Mouse (Mus musculus) heart, embryonic 12.5 days (tissue): ENCODE measurements at regions not wholly inside any gene's neighbourhood (a gene's known extent, or its start where the extent isn't known, plus 50 kb on each side); places are given as distances from the start of the nearest gene placed in this dataset.

Source experiments
- ATAC-seq: fragments of 200-750 bp; cut with Nextera tagmentation; 2 replicates; pipeline ENCODE4 v1.8.0; 2017; ENCODE audit warnings: moderate TSS enrichment, moderate library complexity; ENCODE audit not compliant: insufficient number of reproducible peaks, low FRiP score
- H3K27ac ChIP-seq: fragments of 300-500 bp; sonication (generic); 2 replicates; pipeline ENCODE4 v1.5.1; 2016; ENCODE audit warnings: mild to moderate bottlenecking, moderate library complexity; ENCODE audit not compliant: poor library complexity, severe bottlenecking
- H3K27me3 ChIP-seq: fragments of 300-500 bp; sonication (generic); replicated peaks from 2 replicates; pipeline ENCODE4 v1.6.1; 2016; ENCODE audit warnings: mild to moderate bottlenecking, moderate library complexity
- H3K36me3 ChIP-seq: fragments of 300-500 bp; sonication (generic); 2 replicates; pipeline ENCODE4 v1.6.1; 2016; ENCODE audit warnings: mild to moderate bottlenecking, moderate library complexity
- H3K4me1 ChIP-seq: fragments of 300-500 bp; sonication (generic); replicated peaks from 2 replicates; pipeline ENCODE4 v1.6.1; 2016; ENCODE audit warnings: mild to moderate bottlenecking
- H3K4me2 ChIP-seq: fragments of 300-500 bp; sonication (generic); 2 replicates; pipeline ENCODE4 v1.6.1; 2016; ENCODE audit warnings: mild to moderate bottlenecking, moderate library complexity
- H3K4me3 ChIP-seq: fragments of 300-500 bp; sonication (generic); 2 replicates; pipeline ENCODE4 v1.5.1; 2016; ENCODE audit warnings: mild to moderate bottlenecking
- H3K9ac ChIP-seq: fragments of 300-500 bp; sonication (generic); 2 replicates; pipeline ENCODE4 v1.6.1; 2016; ENCODE audit warnings: mild to moderate bottlenecking, moderate library complexity
- H3K9me3 ChIP-seq: fragments of 300-500 bp; sonication (generic); replicated peaks from 2 replicates; pipeline ENCODE4 v1.6.1; 2016; ENCODE audit warnings: mild to moderate bottlenecking, moderate library complexity
- WGBS: fragments of 180-500 bp; shearing (Covaris S2); methylation state at CpG from one replicate; pipeline ENCODE4 v1.1.7; 2016; 5-methylcytosine and 5-hydroxymethylcytosine counted together

DNA sequence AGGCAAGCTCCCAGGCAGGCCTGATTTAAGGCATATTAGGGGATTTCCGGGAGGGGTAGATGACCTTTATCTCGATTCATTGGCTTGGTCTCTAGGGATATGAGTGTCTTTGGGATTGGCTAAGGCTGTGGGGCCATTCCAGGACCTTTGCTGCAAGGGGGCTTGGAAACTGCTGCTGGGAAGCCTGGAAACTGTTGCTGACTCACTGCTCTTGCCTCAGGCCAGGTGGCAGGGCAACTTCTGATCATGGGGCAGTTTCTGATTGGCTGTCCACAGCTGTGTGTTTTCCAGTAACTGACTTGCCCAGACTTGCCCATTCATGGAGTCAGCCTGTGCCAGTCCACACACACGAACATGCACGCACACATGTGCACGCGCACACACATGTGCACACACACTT lies 349.8 kb upstream of the 4930452B06Rik start:
- 86% methylated on average over 6 of the region's 6 CpGs for WGBS
- H3K9ac ChIP-seq = no peak overlapping the region

GRCm38 (mm10) chr14:9003034-9003433 lies 337.0 kb upstream of the 4930452B06Rik start:
- Histone ChIP-seq H3K36me3 (no peaks in the 10 kb centered on the region), H3K4me1 (peaks cover 8% of the 10 kb centered on the region), H3K27me3 (no peaks in the 10 kb centered on the region), H3K4me3 (no peak overlapping the region), H3K9ac (no peak overlapping the region), H3K9me3 (no peaks in the 10 kb centered on the region), H3K4me2 (no peak overlapping the region), H3K27ac (no peak overlapping the region)
- 59% methylated on average over 2 of the region's 2 CpGs for WGBS
- no peak for ATAC-seq

More for the DNA sequence above, 349.8 kb upstream of the 4930452B06Rik start:
- ATAC-seq = no peak
- no peaks in the 10 kb centered on the region for H3K36me3 ChIP-seq
- no peaks in the 10 kb centered on the region for H3K9me3 ChIP-seq
- no peaks in the 10 kb centered on the region for H3K4me1 ChIP-seq
- no peak overlapping the region for H3K4me2 ChIP-seq
- H3K27ac ChIP-seq = no peak overlapping the region
- no peak overlapping the region for H3K4me3 ChIP-seq
- no peaks in the 10 kb centered on the region for H3K27me3 ChIP-seq

- WGBS = 19% methylated on average over 3 of the region's 3 CpGs
- Histone ChIP-seq H3K36me3 (no peaks in the 10 kb centered on the region), H3K27me3 (no peaks in the 10 kb centered on the region), H3K9ac (no peak overlapping the region), H3K4me2 (no peak overlapping the region), H3K9me3 (no peaks in the 10 kb centered on the region), H3K27ac (peak overlapping the region; percentile 79), H3K4me1 (peaks cover 8% of the 10 kb centered on the region), H3K4me3 (no peak overlapping the region)
- ATAC-seq = peak; percentile 59; the same call in 1 of the 2 replicates
Observed at GRCm38 (mm10) chr14:9000408-9001092, 334.5 kb upstream of the 4930452B06Rik start.

DNA sequence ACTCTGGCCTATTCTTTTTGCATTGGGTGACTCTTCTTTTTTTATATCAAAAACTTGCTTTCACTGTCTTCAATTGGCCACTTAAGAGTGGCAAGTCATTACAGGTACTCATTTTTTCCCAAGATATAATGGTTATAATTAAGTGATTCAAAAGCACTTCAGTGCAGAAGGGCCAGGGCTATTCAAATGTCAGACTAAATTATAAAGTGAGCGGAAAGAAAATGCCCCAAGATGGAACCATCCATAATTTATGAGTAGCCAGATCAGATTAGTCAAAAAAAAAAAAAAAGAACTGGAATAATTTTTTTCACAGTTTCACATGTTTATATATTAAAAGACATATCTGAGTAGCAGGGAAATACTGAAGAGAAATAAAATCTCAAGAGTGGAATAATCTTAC lies 333.8 kb upstream of the 4930452B06Rik start:
- H3K36me3 ChIP-seq = no peaks in the 10 kb centered on the region
- H3K4me3 ChIP-seq = no peak overlapping the region
- no peak overlapping the region for H3K4me2 ChIP-seq
- WGBS = 79% methylated on average over 1 of the region's 1 CpGs
- ATAC-seq = no peak
- H3K9me3 ChIP-seq = no peaks in the 10 kb centered on the region
- H3K9ac ChIP-seq = no peak overlapping the region
- H3K27ac ChIP-seq = no peak overlapping the region
- H3K27me3 ChIP-seq = no peaks in the 10 kb centered on the region
- peaks cover 8% of the 10 kb centered on the region for H3K4me1 ChIP-seq

DNA sequence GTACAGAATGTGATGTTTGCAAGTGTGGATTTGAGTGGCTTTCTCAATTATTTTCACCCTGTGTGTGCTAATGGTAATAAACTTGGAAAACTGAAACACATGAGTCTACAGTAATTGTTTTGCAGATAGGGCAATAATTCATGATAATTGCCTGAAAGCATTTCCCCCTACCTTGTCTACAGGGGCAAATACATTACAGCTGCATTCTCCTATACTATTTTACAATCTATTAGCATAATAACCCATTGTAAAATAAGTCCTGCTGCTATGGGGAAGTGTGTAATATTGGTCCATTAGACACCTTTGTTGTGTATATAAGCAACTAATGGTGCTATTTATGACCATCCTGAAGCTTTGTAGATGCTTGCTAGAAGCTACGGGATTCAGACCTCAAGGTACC lies 327.4 kb upstream of the 4930452B06Rik start:
- Histone ChIP-seq H3K4me1 (no peaks in the 10 kb centered on the region), H3K27me3 (no peaks in the 10 kb centered on the region), H3K9ac (no peak overlapping the region), H3K4me2 (no peak overlapping the region), H3K4me3 (no peak overlapping the region), H3K36me3 (no peaks in the 10 kb centered on the region), H3K9me3 (no peaks in the 10 kb centered on the region), H3K27ac (no peak overlapping the region)
- 81% methylated on average over 1 of the region's 1 CpGs for WGBS
- no peak for ATAC-seq

- no peak for ATAC-seq
- Histone ChIP-seq H3K9ac (no peak overlapping the region), H3K4me3 (no peak overlapping the region), H3K27me3 (no peaks in the 10 kb centered on the region), H3K4me1 (no peaks in the 10 kb centered on the region), H3K27ac (no peak overlapping the region), H3K9me3 (no peaks in the 10 kb centered on the region), H3K4me2 (no peak overlapping the region), H3K36me3 (no peaks in the 10 kb centered on the region)
- WGBS = 70% methylated on average over 4 of the region's 4 CpGs
Observed at GRCm38 (mm10) chr14:8985086-8985793, 319.2 kb upstream of the 4930452B06Rik start.

DNA sequence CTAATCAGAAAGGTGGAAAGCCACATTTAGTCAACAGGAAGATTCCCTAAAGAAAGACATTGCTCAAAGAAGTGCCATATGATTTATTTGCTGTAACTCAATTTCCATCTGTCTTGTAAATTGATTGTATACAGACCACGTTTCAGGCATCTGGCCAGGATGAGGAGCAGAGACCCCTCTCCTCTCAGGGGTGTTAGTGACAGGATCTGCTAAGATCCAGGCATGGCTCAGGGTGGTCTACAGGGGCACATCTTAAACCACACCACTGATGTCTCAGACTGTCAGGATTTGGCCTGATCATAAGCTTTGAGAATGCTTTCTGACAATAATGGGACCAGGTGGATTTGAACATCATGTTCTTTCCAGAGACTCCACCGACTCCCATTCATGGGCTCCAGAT lies 295.5 kb upstream of the 4930452B06Rik start:
- H3K36me3 ChIP-seq = no peaks in the 10 kb centered on the region
- WGBS = 61% methylated on average over 2 of the region's 2 CpGs
- H3K27ac ChIP-seq = no peak overlapping the region
- H3K9me3 ChIP-seq = no peaks in the 10 kb centered on the region
- no peak for ATAC-seq
- no peak overlapping the region for H3K9ac ChIP-seq
- no peaks in the 10 kb centered on the region for H3K27me3 ChIP-seq
- H3K4me3 ChIP-seq = no peak overlapping the region
- H3K4me2 ChIP-seq = no peak overlapping the region
- peaks cover 4% of the 10 kb centered on the region; the same call in 1 of the 2 replicates for H3K4me1 ChIP-seq

- Histone ChIP-seq H3K27me3 (no peaks in the 10 kb centered on the region), H3K36me3 (no peaks in the 10 kb centered on the region), H3K4me2 (no peak overlapping the region), H3K9ac (no peak overlapping the region), H3K27ac (peak overlapping the region; percentile 56), H3K9me3 (no peaks in the 10 kb centered on the region), H3K4me1 (peaks cover 9% of the 10 kb centered on the region), H3K4me3 (no peak overlapping the region)
- ATAC-seq = peak; percentile 66; the same call in 1 of the 2 replicates
- 9% methylated on average over 6 of the region's 6 CpGs for WGBS
Observed at GRCm38 (mm10) chr14:8952853-8953397, 286.9 kb upstream of the 4930452B06Rik start.

DNA sequence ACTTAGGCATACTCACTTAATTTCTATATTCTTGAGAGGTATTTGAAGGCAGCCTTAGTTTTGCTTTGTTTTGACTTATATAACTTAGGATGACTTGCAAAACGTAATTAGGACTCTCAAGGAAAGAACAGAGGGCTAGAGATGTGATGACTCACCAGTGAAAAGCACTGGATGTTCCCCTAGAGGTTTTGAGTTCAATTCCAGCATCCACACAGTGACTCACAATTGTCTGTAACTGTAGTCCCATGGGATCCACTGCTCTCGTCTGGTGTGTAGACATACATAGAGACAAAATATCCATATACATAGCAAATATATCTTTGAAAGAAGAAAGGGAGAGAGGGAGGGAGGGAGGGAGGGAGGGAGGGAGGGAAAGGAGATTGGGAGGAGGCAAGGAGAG lies 282.7 kb upstream of the 4930452B06Rik start:
- no peaks in the 10 kb centered on the region for H3K27me3 ChIP-seq
- 65% methylated on average over 2 of the region's 2 CpGs for WGBS
- no peaks in the 10 kb centered on the region for H3K36me3 ChIP-seq

DNA sequence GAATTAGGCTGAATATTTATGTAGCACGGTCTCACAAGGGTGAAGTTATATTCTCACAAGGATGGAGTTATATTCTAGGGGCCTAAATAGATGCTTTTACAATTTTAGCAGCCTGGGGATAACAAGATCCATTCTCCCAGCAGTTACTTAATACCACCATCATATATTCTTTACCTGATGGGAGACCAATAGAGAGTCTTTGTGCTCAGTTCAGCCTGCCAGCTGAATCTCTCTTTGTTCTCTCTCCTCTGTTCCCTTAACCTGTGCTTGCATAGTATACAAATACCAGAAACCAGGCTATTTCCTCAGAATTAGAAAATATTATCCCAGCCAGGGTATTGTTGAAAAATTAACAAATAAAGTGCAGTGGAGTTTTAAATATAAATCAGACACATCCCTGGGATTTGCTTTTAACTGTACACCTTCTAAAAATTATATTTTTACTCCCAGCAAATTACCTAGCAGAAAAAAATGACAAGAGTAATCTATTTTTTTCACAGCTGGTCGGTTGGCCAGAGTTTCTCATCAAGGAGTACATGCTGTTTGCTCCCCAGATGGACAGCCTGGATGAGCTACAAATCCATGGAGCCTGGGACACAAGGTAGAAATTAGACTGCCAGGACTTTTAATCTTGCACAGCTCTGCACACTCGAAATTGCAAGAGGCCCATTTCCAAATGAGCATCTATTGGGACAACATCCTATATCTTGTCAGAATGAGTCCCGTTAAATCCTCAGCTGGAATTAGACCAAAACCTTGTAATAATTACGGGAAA lies 281.0 kb upstream of the 4930452B06Rik start:
- no peak overlapping the region for H3K27ac ChIP-seq
- no peaks in the 10 kb centered on the region for H3K4me1 ChIP-seq
- ATAC-seq = no peak
- H3K36me3 ChIP-seq = no peaks in the 10 kb centered on the region
- no peaks in the 10 kb centered on the region for H3K27me3 ChIP-seq
- H3K9ac ChIP-seq = no peak overlapping the region
- H3K4me2 ChIP-seq = no peak overlapping the region
- 71% methylated on average over 5 of the region's 5 CpGs for WGBS
- no peak overlapping the region for H3K4me3 ChIP-seq
- no peaks in the 10 kb centered on the region for H3K9me3 ChIP-seq

More for the DNA sequence above, 282.7 kb upstream of the 4930452B06Rik start:
- H3K4me2 ChIP-seq = no peak overlapping the region
- no peak for ATAC-seq
- H3K9me3 ChIP-seq = no peaks in the 10 kb centered on the region
- peaks cover 9% of the 10 kb centered on the region for H3K4me1 ChIP-seq
- no peak overlapping the region for H3K27ac ChIP-seq
- H3K9ac ChIP-seq = no peak overlapping the region
- H3K4me3 ChIP-seq = no peak overlapping the region

DNA sequence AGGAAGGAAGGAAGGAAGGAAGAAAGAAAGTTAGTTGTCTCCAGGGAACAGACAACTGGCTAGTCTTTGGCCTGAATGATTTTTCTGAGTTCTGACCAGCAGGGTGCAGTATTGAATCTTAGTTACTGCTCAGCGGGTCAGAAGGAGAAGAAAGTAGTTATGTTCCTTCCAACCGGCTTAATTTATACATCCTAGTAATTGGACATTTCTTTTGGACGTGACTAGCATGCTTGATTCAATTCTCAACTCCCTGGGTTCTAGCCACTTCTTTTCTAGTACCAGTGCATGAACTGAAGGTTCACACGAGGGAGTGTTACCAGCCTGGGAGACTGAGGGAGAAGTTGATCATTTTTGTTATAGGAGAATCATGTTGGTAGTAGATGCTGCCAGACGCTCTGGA lies 269.1 kb upstream of the 4930452B06Rik start:
- Histone ChIP-seq H3K4me2 (no peak overlapping the region), H3K9me3 (no peaks in the 10 kb centered on the region), H3K27ac (no peak overlapping the region), H3K27me3 (no peaks in the 10 kb centered on the region), H3K4me3 (no peak overlapping the region), H3K36me3 (no peaks in the 10 kb centered on the region), H3K4me1 (no peaks in the 10 kb centered on the region), H3K9ac (no peak overlapping the region)
- WGBS = 33% methylated on average over 5 of the region's 5 CpGs
- ATAC-seq = no peak
